Mouse (Mus musculus) cerebellum, adult 2 months (tissue): ENCODE results near the gene Meis3.

ENCODE experiments used
- CTCF ChIP-seq: fragments of 200-500 bp; IDR thresholded peaks from 2 replicates; pipeline ENCODE4 v1.5.1; 2011; ENCODE audit warnings: low read depth, mild to moderate bottlenecking, control low read depth, low read length, moderate library complexity, borderline replicate concordance; ENCODE audit not compliant: insufficient read depth
- POLR2A ChIP-seq: fragments of 200-500 bp; IDR thresholded peaks from 2 replicates; pipeline ENCODE4 v1.6.1; 2011; ENCODE audit warnings: low read length, control low read depth, borderline replicate concordance; ENCODE audit not compliant: insufficient read depth

GRCm38 (mm10) chr7:16130956-16131634, 43.8 kb upstream of the Meis3 start:
- TF ChIP-seq CTCF (no peak), POLR2A (no peak)
